Mouse (Mus musculus) megakaryocyte-erythroid progenitor cell, adult 5 weeks (primary cell): Measurements from ENCODE around the gene Dao. TPM values are rescaled to one million over a fixed set of nuclear protein-coding genes. Genes with fewer than 3 reads are reported as not detected.

Experiments used
- polyA plus RNA-seq: library from polyadenylated mRNA; stranded (reverse); fragments of >175 nt; gene quantifications from 2 replicates; pipeline ENCODE4 v1.2.3, GENCODE M21; 2012

The Dao gene
- polyA plus RNA-seq = not detected in 2 replicates

DNA sequence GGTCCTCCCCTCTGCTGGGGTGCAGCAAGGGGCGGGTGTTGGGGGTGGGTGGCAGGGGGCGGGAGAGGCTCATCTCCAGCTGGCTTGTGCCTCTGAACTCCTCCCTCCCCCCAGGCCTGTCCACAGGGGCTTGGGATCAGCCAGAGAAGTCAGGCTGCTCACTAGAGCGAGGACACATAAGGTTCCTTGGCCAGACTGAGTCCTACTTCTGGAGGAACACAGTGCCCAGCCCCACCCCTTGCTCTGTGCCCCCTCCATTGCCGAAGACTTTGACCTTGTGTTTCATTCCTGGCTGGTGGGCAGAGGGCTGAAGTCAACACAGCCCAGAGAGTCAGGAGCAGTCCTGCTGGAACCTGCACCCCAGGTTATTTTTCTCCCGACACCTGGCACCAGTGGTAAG, at the start of gene Dao:
TSS of gene Dao (plus strand) at position 162 of the 400 bp plus-strand sequence.

DNA sequence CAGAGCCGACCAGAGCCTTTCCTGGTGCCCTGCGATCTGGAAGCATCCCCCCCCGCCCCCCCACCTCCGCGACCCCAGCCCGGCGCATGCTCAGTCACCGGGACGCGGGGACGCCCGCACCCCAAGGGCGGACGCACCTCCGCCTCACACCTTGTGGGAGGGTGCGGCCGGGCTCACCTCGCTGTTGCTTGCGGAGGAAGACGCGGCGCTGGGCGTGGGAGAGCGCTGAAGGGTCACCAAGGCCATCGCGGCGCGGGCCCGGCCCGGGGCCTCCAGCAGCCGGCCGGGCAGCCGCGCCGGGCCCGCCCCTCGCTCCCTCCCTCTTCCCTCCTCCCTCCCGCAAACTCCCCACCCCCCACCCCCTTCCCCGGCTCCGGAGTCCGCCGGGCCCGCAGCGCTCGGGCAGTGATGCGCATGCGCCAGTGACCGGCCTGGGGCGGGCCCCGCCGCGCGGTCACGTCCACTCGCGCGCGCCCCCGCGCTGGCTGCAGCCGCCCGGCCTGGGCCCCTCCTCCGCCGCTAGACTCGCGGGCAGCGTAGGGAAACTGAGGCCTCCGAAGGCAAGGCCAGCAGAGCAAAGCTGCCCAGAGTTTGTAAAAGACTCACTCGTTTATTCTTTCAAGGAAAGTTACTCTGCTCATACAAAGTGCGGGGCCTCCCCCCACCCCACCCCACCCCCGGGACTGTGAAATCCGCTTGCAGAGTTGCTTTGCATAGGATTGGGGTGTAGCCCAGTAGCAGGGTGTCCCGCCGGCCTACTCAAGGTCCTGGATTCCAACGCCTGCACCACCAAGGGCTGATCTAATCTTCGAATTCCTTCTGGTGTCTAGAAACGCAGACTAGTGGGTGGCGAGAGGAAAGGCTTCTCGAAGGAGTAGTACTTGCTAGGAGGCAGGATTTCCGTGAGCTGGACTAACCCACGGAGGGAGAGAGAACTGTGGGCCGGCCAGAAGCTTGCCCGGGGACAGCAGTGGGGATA, 9.7 kb upstream of the Dao start, which contains the start of gene Ssh1:
TSS of gene Ssh1 (minus strand) at position 408 of the 979 bp plus-strand sequence.

DNA sequence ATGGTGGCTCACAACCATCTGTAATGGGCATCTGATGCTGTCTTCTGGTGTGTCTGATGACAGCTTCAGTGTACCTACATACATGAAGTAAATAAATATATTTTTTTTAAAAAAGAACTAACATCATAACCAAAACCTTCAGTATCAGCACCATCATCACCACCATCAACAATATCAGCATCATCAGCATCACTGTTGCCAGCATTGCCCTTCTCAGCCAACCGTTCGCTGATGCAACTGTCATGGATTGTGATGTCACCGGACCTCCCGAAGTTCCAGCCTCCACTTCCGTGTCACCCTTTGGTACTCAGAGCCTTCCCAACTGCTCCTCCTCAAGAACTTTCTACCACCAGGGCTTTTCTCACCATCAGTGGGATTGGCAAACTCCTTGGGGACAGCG, 61.7 kb downstream of the Dao start, which contains the start of gene Usp30:
TSS of gene Usp30 (plus strand) at position 301 of the 400 bp plus-strand sequence.

Other genes with a start within 250 kb of the Dao start
- gene Sart3, start 231.2 kb upstream of the Dao start, polyA plus RNA-seq = 32.5 and 52.4 TPM in 2 replicates
- gene Iscu, start 231.0 kb upstream of the Dao start, polyA plus RNA-seq = 69.6 and 75.8 TPM in 2 replicates
- 6.4 and 11.3 TPM in 2 replicates for gene Tmem119, start 203.2 kb upstream of the Dao start, polyA plus RNA-seq
- 613 and 855 TPM in 2 replicates for gene Selplg, start 171.1 kb upstream of the Dao start, polyA plus RNA-seq
- 39.9 and 42.0 TPM in 2 replicates for gene Coro1c, start 94.9 kb upstream of the Dao start, polyA plus RNA-seq
- gene Ssh1, start 9.8 kb upstream of the Dao start, polyA plus RNA-seq = 10.6 and 13.3 TPM in 2 replicates
- gene Usp30, start 61.8 kb downstream of the Dao start, polyA plus RNA-seq = 7.3 and 8.9 TPM in 2 replicates
- gene Svop, start 87.9 kb downstream of the Dao start, polyA plus RNA-seq = not detected in 2 replicates
- gene Alkbh2, start 124.5 kb downstream of the Dao start, polyA plus RNA-seq = 26.0 and 27.6 TPM in 2 replicates
- 79.8 and 88.8 TPM in 2 replicates for gene Ung, start 126.7 kb downstream of the Dao start, polyA plus RNA-seq
- 1.2 and 1.5 TPM in 2 replicates for gene Acacb, start 142.8 kb downstream of the Dao start, polyA plus RNA-seq